Mouse (Mus musculus) hindbrain, postnatal 0 days (tissue): ENCODE measurements around the gene Mycl. TPM values are rescaled to one million over a fixed set of nuclear protein-coding genes. Genes with fewer than 3 reads are reported as not detected.
A peak's percentile ranks its signal among the peaks of the same experiment; 100 is the strongest.

ENCODE experiments used
- ATAC-seq: fragments of 200-750 bp; cut with Nextera tagmentation; 2 replicates; pipeline ENCODE4 v1.8.0; 2017; ENCODE audit warnings: mild to moderate bottlenecking, moderate TSS enrichment, moderate library complexity
- DNase-seq: peaks from one replicate; pipeline ENCODE4 v3.0.0-alpha.2; 2015; ENCODE audit warnings: low spot score
- H3K27ac ChIP-seq: fragments of 300-500 bp; sonication (generic); 2 replicates; pipeline ENCODE4 v1.5.1; 2014; ENCODE audit warnings: mild to moderate bottlenecking
- H3K27me3 ChIP-seq: fragments of 300-500 bp; sonication (generic); 2 replicates; pipeline ENCODE4 v1.6.1; 2014; ENCODE audit warnings: low read length, mixed read lengths; ENCODE audit not compliant: insufficient read depth
- H3K36me3 ChIP-seq: fragments of 300-500 bp; sonication (generic); 2 replicates; pipeline ENCODE4 v1.6.1; 2014; ENCODE audit warnings: low read length, mixed read lengths; ENCODE audit not compliant: insufficient read depth
- H3K4me1 ChIP-seq: fragments of 300-500 bp; sonication (generic); 2 replicates; pipeline ENCODE4 v1.6.1; 2014; ENCODE audit warnings: antibody characterized with exemption, low read length, mixed read lengths; ENCODE audit not compliant: insufficient read depth
- H3K4me2 ChIP-seq: fragments of 300-500 bp; sonication (generic); 2 replicates; pipeline ENCODE4 v1.6.1; 2014; ENCODE audit warnings: low read depth, mild to moderate bottlenecking, low read length, moderate library complexity, mixed read lengths
- H3K4me3 ChIP-seq: fragments of 300-500 bp; sonication (generic); 2 replicates; pipeline ENCODE4 v1.5.1; 2014; ENCODE audit warnings: low read length
- H3K9ac ChIP-seq: fragments of 300-500 bp; sonication (generic); replicated peaks from 2 replicates; pipeline ENCODE4 v1.6.1; 2014; ENCODE audit warnings: mild to moderate bottlenecking, low read length, moderate library complexity, mixed read lengths
- H3K9me3 ChIP-seq: fragments of 300-500 bp; sonication (generic); 2 replicates; pipeline ENCODE4 v1.6.1; 2016; ENCODE audit warnings: low read length, mixed read lengths
- CTCF ChIP-seq: IDR thresholded peaks from 2 replicates; pipeline ENCODE4 v1.5.1; 2016; ENCODE audit warnings: antibody characterized with exemption, control low read depth, low read depth
- WGBS: fragments of 180-500 bp; shearing (Covaris S2); extraction: QIAGEN DNeasy Blood & Tissue Kit; methylation state at CpG from one replicate; pipeline ENCODE4 v1.1.7; 2014; 5-methylcytosine and 5-hydroxymethylcytosine counted together
- polyA plus RNA-seq: library from polyadenylated mRNA; unstranded; fragments of >200 nt; fragmentation: Nextera tagmentation; extraction: Ambion mirVana; gene quantifications from 2 replicates; pipeline ENCODE4 v1.2.1, GENCODE M21; 2015
- total RNA-seq: library from RNA; depleted of rRNA; stranded (reverse); fragments of >200 nt; gene quantifications from 2 replicates; pipeline ENCODE4 v1.2.3, GENCODE M21; 2014; rRNA removed

Mycl gene
- total RNA-seq (67.5 and 79.4 TPM in 2 replicates), polyA plus RNA-seq (34.3 and 34.8 TPM in 2 replicates)

GRCm38 (mm10) chr4:122995404-122996220, at the start of gene Mycl:
Gene Mycl, plus strand, starts transcription at chr4:122995652.
- peak within 1 kb of the TSS; percentile 89 for H3K9ac ChIP-seq
- H3K4me2 ChIP-seq: peak within 1 kb of the TSS; percentile 90
- H3K9me3 ChIP-seq: no peaks in the 10 kb centered on the region
- ATAC-seq (peak; percentile 77), DNase-seq (peak; percentile 96)
- peak within 1 kb of the TSS; percentile 85 for H3K27ac ChIP-seq
- peaks cover 16% of the 10 kb centered on the region for H3K4me1 ChIP-seq
- under 1% methylated on average over 62 of the region's 69 CpGs for WGBS
- TF ChIP-seq CTCF: peak; percentile 95
- peak within 1 kb of the TSS; percentile 91 for H3K4me3 ChIP-seq
- H3K27me3 ChIP-seq: no peaks in the 10 kb centered on the region
- H3K36me3 ChIP-seq: no peaks in the 10 kb centered on the region

GRCm38 (mm10) chr4:122947223-122947622, 48.2 kb upstream of the Mycl start:
- Histone ChIP-seq H3K4me1 (no peaks in the 10 kb centered on the region), H3K4me2 (no peak overlapping the region), H3K9ac (no peak overlapping the region), H3K36me3 (no peaks in the 10 kb centered on the region; the same call in 1 of the 2 replicates), H3K9me3 (no peaks in the 10 kb centered on the region), H3K4me3 (no peak overlapping the region), H3K27me3 (no peaks in the 10 kb centered on the region), H3K27ac (no peak overlapping the region)
- DNase-seq (no peak), ATAC-seq (no peak)
- no peak for TF ChIP-seq CTCF
- WGBS: 80% methylated on average over 3 of the region's 3 CpGs

- H3K9me3 ChIP-seq: no peaks in the 10 kb centered on the region
- no peaks in the 10 kb centered on the region for H3K4me1 ChIP-seq
- no peak overlapping the region for H3K27ac ChIP-seq
- no peaks in the 10 kb centered on the region; the same call in 1 of the 2 replicates for H3K36me3 ChIP-seq
- ATAC-seq: no peak
- no peak for DNase-seq
- H3K9ac ChIP-seq: no peak overlapping the region
- no peak overlapping the region for H3K4me2 ChIP-seq
- TF ChIP-seq CTCF: no peak
- 92% methylated on average over 8 of the region's 8 CpGs for WGBS
- H3K27me3 ChIP-seq: no peaks in the 10 kb centered on the region
- H3K4me3 ChIP-seq: no peak overlapping the region
Measured at GRCm38 (mm10) chr4:122949096-122949495, 46.4 kb upstream of the Mycl start.

GRCm38 (mm10) chr4:122954680-122955411, 40.6 kb upstream of the Mycl start:
- H3K4me2 ChIP-seq: peak overlapping the region; percentile 50
- H3K27ac ChIP-seq: peak overlapping the region; percentile 72
- no peaks in the 10 kb centered on the region for H3K27me3 ChIP-seq
- WGBS: 59% methylated on average over 5 of the region's 5 CpGs
- H3K9ac ChIP-seq: peak overlapping the region; percentile 25; the same call in 1 of the 2 replicates
- peak overlapping the region; percentile 24 for H3K4me3 ChIP-seq
- no peak for TF ChIP-seq CTCF
- H3K4me1 ChIP-seq: peaks cover 21% of the 10 kb centered on the region
- DNase-seq (no peak), ATAC-seq (no peak; the same call in 1 of the 2 replicates)
- H3K9me3 ChIP-seq: no peaks in the 10 kb centered on the region
- no peaks in the 10 kb centered on the region; the same call in 1 of the 2 replicates for H3K36me3 ChIP-seq

- 8% methylated on average over 17 of the region's 17 CpGs for WGBS
- DNase-seq: peak; percentile 89
- Histone ChIP-seq H3K36me3 (no peaks in the 10 kb centered on the region), H3K9me3 (no peaks in the 10 kb centered on the region), H3K27me3 (no peaks in the 10 kb centered on the region), H3K4me1 (peaks cover 24% of the 10 kb centered on the region), H3K4me3 (peak overlapping the region; percentile 24), H3K4me2 (peak overlapping the region; percentile 50), H3K27ac (peak overlapping the region; percentile 72), H3K9ac (peak overlapping the region; percentile 25)
- ATAC-seq: peak; percentile 89
- no peak for TF ChIP-seq CTCF
Measured at GRCm38 (mm10) chr4:122955412-122956136, 39.9 kb upstream of the Mycl start.

- TF ChIP-seq CTCF: no peak
- Histone ChIP-seq H3K4me1 (peaks cover 26% of the 10 kb centered on the region), H3K9me3 (no peaks in the 10 kb centered on the region), H3K4me2 (no peak overlapping the region), H3K27me3 (no peaks in the 10 kb centered on the region), H3K9ac (no peak overlapping the region), H3K36me3 (no peaks in the 10 kb centered on the region), H3K4me3 (no peak overlapping the region), H3K27ac (no peak overlapping the region)
- 77% methylated on average over 5 of the region's 6 CpGs for WGBS
- DNase-seq: no peak
- no peak for ATAC-seq
Measured at GRCm38 (mm10) chr4:122956301-122956700, 39.2 kb upstream of the Mycl start.
